ENCODE assay signal across 10 mouse cellular contexts in the genomic region with DNA sequence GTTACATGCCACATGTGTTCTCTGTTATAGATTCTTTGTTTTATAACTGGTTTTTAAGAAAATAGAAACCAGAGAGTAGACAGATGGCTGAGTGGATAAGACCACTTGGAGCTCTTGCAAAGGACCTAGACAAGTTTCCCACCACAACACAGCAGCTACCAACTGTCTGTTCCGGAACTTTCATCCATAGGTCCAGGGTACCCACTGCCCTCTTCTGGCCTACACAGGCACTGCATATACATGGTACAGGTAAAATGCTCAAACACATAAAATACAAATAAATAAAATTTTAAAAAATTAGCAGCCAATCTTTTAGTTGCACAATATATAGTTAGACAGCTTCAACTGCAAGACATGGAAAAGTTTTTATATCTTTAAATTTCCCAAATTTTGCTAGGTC.
DNase-seq lines count a peak whose midpoint lies in the region; ATAC-seq and TF ChIP-seq lines count a peak whose summit lies in the region.
"Had no signal": no experiment of that assay in that cellular context is flagged by ENCODE, and none has a peak within 500 bp of the region (broad histone marks: within the 10 kb centered on the region; RNA-seq: fewer than 3 reads in every experiment).

No protein-coding gene starts in this region.

- 96% methylated on average over 1 of the region's 1 CpGs for WGBS in cerebellum, adult 2 months

- ATAC-seq in activated CD4-positive, CD25-positive, alpha-beta regulatory T cell, adult 4 months, result peak; percentile 43

- no peaks in the 10 kb centered on the region; the same call in 1 of the 2 replicates for H3K4me1 ChIP-seq in cerebellum, adult 2 months (ENCODE audit: control insufficient read depth, insufficient read depth, low read length)

- peak; percentile 2; the same call in 1 of the 2 replicates for TF ChIP-seq CTCF in cerebellum, adult 2 months (IDR thresholded peaks at IDR 0.05; ENCODE audit: borderline replicate concordance, insufficient read depth, low read depth, low read length)
- TF ChIP-seq CTCF in left cerebral cortex, adult 2 months (IDR thresholded peaks at IDR 0.05), result peak; percentile 35

- TF ChIP-seq POLR2A in cerebellum, adult 2 months (IDR thresholded peaks at IDR 0.05; ENCODE audit: borderline replicate concordance, insufficient read depth, low read length), result no peak

- intact Hi-C loops in left cerebral cortex, adult 2 months (cut with DNase I), result no loop called here
- intact Hi-C loops in left cerebral cortex, postnatal 36 days (cut with DNase I), result no loop called here

- H3K27me3 ChIP-seq in cerebellum, adult 2 months (ENCODE audit: control insufficient read depth, insufficient read depth, low read length), result no peaks in the 10 kb centered on the region

- H3K4me3 ChIP-seq in cerebellum, adult 2 months (replicated peaks; ENCODE audit: insufficient read depth, low read depth, low read length), result no peak overlapping the region
- no peak overlapping the region for H3K4me3 ChIP-seq in left cerebral cortex, adult 2 months
- H3K4me3 ChIP-seq: myocyte had no signal

- no peak overlapping the region for H3K27ac ChIP-seq in cerebellum, adult 2 months (ENCODE audit: insufficient read depth, low read length)
- no peak overlapping the region for H3K27ac ChIP-seq in left cerebral cortex, adult 2 months

- DNase-seq in cerebellum, adult 2 months, result no peak
- no peak for DNase-seq in cerebellum, adult 9-11 months
- no peak for DNase-seq in left cerebral cortex, adult 2 months (ENCODE audit: extremely low spot score in 1 of 2, low spot score in 2 of 2)
- DNase-seq in left cerebral cortex, postnatal 36 days (ENCODE audit: low spot score in 2 of 2), result no peak
- DNase-seq in A20 (ENCODE audit: low read depth, low spot score) (peak; percentile 9), MN1 (ENCODE audit: low spot score) (no peak)
- DNase-seq in layer of hippocampus, adult 9-10 months (ENCODE audit: low spot score), result no peak
- DNase-seq: left cerebral cortex, postnatal 4 days had no signal
